Mouse (Mus musculus) heart, postnatal 0 days (tissue): Measurements from ENCODE around the gene Kxd1.

Source experiments
- CTCF ChIP-seq: IDR thresholded peaks from 2 replicates; pipeline ENCODE4 v1.5.1; 2016; ENCODE audit warnings: antibody characterized with exemption, control low read depth, low read depth
- EP300 ChIP-seq: IDR thresholded peaks from 2 replicates; pipeline ENCODE4 v1.6.1; 2016; ENCODE audit warnings: antibody characterized with exemption, low read depth

- no peak for TF ChIP-seq CTCF
- no peak for TF ChIP-seq EP300
Observed at GRCm38 (mm10) chr8:70577207-70577606, 49.5 kb upstream of the Kxd1 start.
